Mouse (Mus musculus) kidney, postnatal 14 days (tissue): ENCODE measurements around the gene Mapt.
A peak's percentile ranks its signal among the peaks of the same experiment; 100 is the strongest.

ENCODE experiments used
- DNase-seq: peaks from one replicate; pipeline ENCODE4 v3.0.0; 2022; ENCODE audit warnings: mixed read lengths

The Mapt gene

GRCm38 (mm10) chr11:104278222-104278621 lies 47.0 kb downstream of the Mapt start:
- peak; percentile 78 for DNase-seq

- DNase-seq, result no peak
These were observed 47.9 kb downstream of the Mapt start for GRCm38 (mm10) chr11:104279049-104279448.

- DNase-seq, result no peak
These were observed 48.3 kb downstream of the Mapt start for GRCm38 (mm10) chr11:104279538-104279937.

GRCm38 (mm10) chr11:104281501-104281900 lies 50.3 kb downstream of the Mapt start:
- peak; percentile 62 for DNase-seq

GRCm38 (mm10) chr11:104287113-104287512 lies 55.9 kb downstream of the Mapt start:
- DNase-seq, result no peak

GRCm38 (mm10) chr11:104288835-104289198 lies 57.6 kb downstream of the Mapt start:
- DNase-seq, result peak; percentile 48

- peak; percentile 73 for DNase-seq
These were observed 58.2 kb downstream of the Mapt start for GRCm38 (mm10) chr11:104289199-104290031.

- DNase-seq, result no peak
These were observed 61.4 kb downstream of the Mapt start for GRCm38 (mm10) chr11:104292443-104293220.

GRCm38 (mm10) chr11:104293241-104293640 lies 62.1 kb downstream of the Mapt start:
- DNase-seq, result no peak

GRCm38 (mm10) chr11:104295145-104295544 lies 64.0 kb downstream of the Mapt start:
- DNase-seq, result no peak

GRCm38 (mm10) chr11:104295656-104296055 lies 64.5 kb downstream of the Mapt start:
- DNase-seq, result no peak

GRCm38 (mm10) chr11:104297671-104298070 lies 66.5 kb downstream of the Mapt start:
- no peak for DNase-seq

GRCm38 (mm10) chr11:104302628-104303027 lies 71.4 kb downstream of the Mapt start:
- no peak for DNase-seq

- DNase-seq, result no peak
These were observed 72.1 kb downstream of the Mapt start for GRCm38 (mm10) chr11:104303088-104303960.

GRCm38 (mm10) chr11:104305711-104306110 lies 74.5 kb downstream of the Mapt start:
- no peak for DNase-seq

GRCm38 (mm10) chr11:104306483-104306882 lies 75.3 kb downstream of the Mapt start:
- no peak for DNase-seq

- no peak for DNase-seq
These were observed 75.9 kb downstream of the Mapt start for GRCm38 (mm10) chr11:104307136-104307535.

GRCm38 (mm10) chr11:104309377-104310225 lies 78.4 kb downstream of the Mapt start:
- DNase-seq, result no peak

GRCm38 (mm10) chr11:104310226-104310887 lies 79.2 kb downstream of the Mapt start:
- no peak for DNase-seq

GRCm38 (mm10) chr11:104311643-104312042 lies 80.5 kb downstream of the Mapt start:
- no peak for DNase-seq

- peak; percentile 79 for DNase-seq
These were observed 84.5 kb downstream of the Mapt start for GRCm38 (mm10) chr11:104315703-104316102.
